In the genomic region with DNA sequence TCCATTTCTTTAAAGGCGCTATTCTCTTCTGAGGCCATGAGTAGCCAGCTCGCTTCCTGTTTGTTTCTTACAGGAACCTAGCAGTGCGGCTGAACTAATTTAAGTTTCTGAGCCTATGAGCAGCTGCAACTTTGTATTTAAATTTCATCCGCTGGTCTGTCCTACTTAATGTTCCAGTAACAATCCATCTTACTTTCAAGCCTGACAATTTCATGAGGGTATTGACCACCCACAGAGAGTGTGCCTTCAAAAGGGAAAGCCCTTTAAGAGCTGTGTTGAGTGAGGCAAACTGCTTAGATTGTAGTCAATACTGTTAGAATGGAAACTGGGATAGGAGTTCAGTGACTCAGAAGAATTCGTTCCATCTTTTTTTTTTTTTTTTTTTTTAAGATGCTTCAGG, we compare ENCODE assay signal across 20 mouse cellular contexts.
DNase-seq lines count a peak whose midpoint lies in the region; ATAC-seq lines count a peak whose summit lies in the region.
"Had no signal": no experiment of that assay in that cellular context is flagged by ENCODE, and none has a peak within 500 bp of the region (broad histone marks: within the 10 kb centered on the region; RNA-seq: fewer than 3 reads in every experiment).

No protein-coding gene starts in this region.

- no peaks in the 10 kb centered on the region for H3K36me3 ChIP-seq in heart, embryonic 11.5 days (ENCODE audit: control insufficient read depth, insufficient read depth, low read length)
- no peaks in the 10 kb centered on the region for H3K36me3 ChIP-seq in midbrain, embryonic 14.5 days (ENCODE audit: control insufficient read depth, insufficient read depth, low read length)
- H3K36me3 ChIP-seq in midbrain, embryonic 13.5 days = no peaks in the 10 kb centered on the region
- H3K36me3 ChIP-seq: forebrain, embryonic 15.5 days had no signal

- WGBS in heart, embryonic 11.5 days (ENCODE audit: insufficient replicate concordance) = 75% methylated on average over 5 of the region's 5 CpGs
- 39% methylated on average over 5 of the region's 5 CpGs for WGBS in midbrain, embryonic 14.5 days
- WGBS in midbrain, embryonic 13.5 days = 52% methylated on average over 5 of the region's 5 CpGs

- H3K4me3 ChIP-seq in heart, embryonic 11.5 days (ENCODE audit: low read depth, low read length) = no peak overlapping the region
- H3K4me3 ChIP-seq in midbrain, embryonic 14.5 days (replicated peaks; ENCODE audit: low read depth, low read length) = no peak overlapping the region
- no peak overlapping the region for H3K4me3 ChIP-seq in midbrain, embryonic 13.5 days (replicated peaks)
- H3K4me3 ChIP-seq: forebrain, embryonic 15.5 days; gastrocnemius, adult 2 months had no signal

- ATAC-seq in heart, embryonic 11.5 days (replicated peaks; ENCODE audit: insufficient number of reproducible peaks, low FRiP score, low TSS enrichment) = no peak
- no peak for ATAC-seq in midbrain, embryonic 14.5 days (ENCODE audit: low FRiP score, low TSS enrichment)
- no peak for ATAC-seq in midbrain, embryonic 13.5 days
- ATAC-seq: activated CD4-positive, CD25-positive, alpha-beta regulatory T cell, adult 4 months; forebrain, embryonic 15.5 days; intestine, embryonic 16.5 days; Patski had no signal

- no peak overlapping the region for H3K4me2 ChIP-seq in heart, embryonic 11.5 days
- H3K4me2 ChIP-seq in midbrain, embryonic 14.5 days (ENCODE audit: low read length) = no peak overlapping the region
- H3K4me2 ChIP-seq in midbrain, embryonic 13.5 days (replicated peaks) = no peak overlapping the region
- H3K4me2 ChIP-seq: forebrain, embryonic 15.5 days; hindbrain, embryonic 14.5 days had no signal

- H3K4me1 ChIP-seq in heart, embryonic 11.5 days (ENCODE audit: control insufficient read depth, insufficient read depth, low read length) = no peaks in the 10 kb centered on the region
- H3K4me1 ChIP-seq in midbrain, embryonic 14.5 days (ENCODE audit: control insufficient read depth, insufficient read depth, low read length) = 0 out of 2 replicates have a peak, but pooled peaks cover 3% of the 10 kb centered on the region
- peaks cover 10% of the 10 kb centered on the region for H3K4me1 ChIP-seq in midbrain, embryonic 13.5 days (replicated peaks)
- H3K4me1 ChIP-seq: forebrain, embryonic 15.5 days had no signal

- no peaks in the 10 kb centered on the region for H3K27me3 ChIP-seq in heart, embryonic 11.5 days (ENCODE audit: control insufficient read depth, insufficient read depth, low read length)
- no peaks in the 10 kb centered on the region for H3K27me3 ChIP-seq in midbrain, embryonic 14.5 days (ENCODE audit: control insufficient read depth, insufficient read depth, low read length)
- H3K27me3 ChIP-seq in midbrain, embryonic 13.5 days = no peaks in the 10 kb centered on the region
- H3K27me3 ChIP-seq: CH12.LX; forebrain, embryonic 15.5 days had no signal

- no peak overlapping the region for H3K9ac ChIP-seq in heart, embryonic 11.5 days (ENCODE audit: low read depth, low read length)
- H3K9ac ChIP-seq in midbrain, embryonic 14.5 days (replicated peaks; ENCODE audit: low read length) = no peak overlapping the region
- H3K9ac ChIP-seq in midbrain, embryonic 13.5 days (replicated peaks) = no peak overlapping the region
- H3K9ac ChIP-seq: forebrain, embryonic 15.5 days; hindbrain, embryonic 14.5 days had no signal

- DNase-seq in heart, adult 11 months = peak; percentile 59
- DNase-seq in midbrain, embryonic 14.5 days = peak; percentile 19
- peak; percentile 25 for DNase-seq in mesoderm, embryonic 11.5 days (ENCODE audit: low read depth, low spot score)
- no peak for DNase-seq in cerebellum, adult 9-11 months
- DNase-seq in thymus, postnatal 0 days (ENCODE audit: low spot score) = no peak
- DNase-seq: adrenal gland, postnatal 14 days; cerebellum, adult 18-20 months; cerebellum, postnatal 10 days; gastrocnemius, adult 2 months; gastrocnemius, postnatal 25 days; heart, postnatal 10 days; heart, postnatal 4 days had no signal

- H3K27ac ChIP-seq in heart, embryonic 11.5 days (ENCODE audit: low read depth, low read length) = no peak overlapping the region
- no peak overlapping the region for H3K27ac ChIP-seq in midbrain, embryonic 14.5 days (replicated peaks; ENCODE audit: low read depth, low read length)
- H3K27ac ChIP-seq in midbrain, embryonic 13.5 days = no peak overlapping the region
- H3K27ac ChIP-seq: forebrain, embryonic 15.5 days; gastrocnemius, adult 2 months; hindbrain, embryonic 14.5 days had no signal

- H3K9me3 ChIP-seq in heart, embryonic 11.5 days (replicated peaks; ENCODE audit: control insufficient read depth, low read length) = no peaks in the 10 kb centered on the region
- H3K9me3 ChIP-seq in midbrain, embryonic 14.5 days (ENCODE audit: control insufficient read depth, low read length) = no peaks in the 10 kb centered on the region
- H3K9me3 ChIP-seq in midbrain, embryonic 13.5 days = no peaks in the 10 kb centered on the region
- H3K9me3 ChIP-seq: forebrain, embryonic 15.5 days had no signal

Comparison
In these comparisons a context has a peak if more than half of its experiments do, and no peak if none do; other contexts are left out.
1. DNase-seq: peak in heart, adult 11 months (single experiment), midbrain, embryonic 14.5 days (single experiment) and mesoderm, embryonic 11.5 days (single experiment); none in cerebellum, adult 9-11 months (single experiment) and thymus, postnatal 0 days (single experiment).